Mouse (Mus musculus) MEL (cell line): ENCODE measurements at regions not wholly inside any gene's neighbourhood (a gene's known extent, or its start where the extent isn't known, plus 50 kb on each side); places are given as distances from the start of the nearest gene placed in this dataset.

ENCODE experiments used
- DNase-seq: peaks from one replicate; pipeline ENCODE4 v3.0.0; 2011; ENCODE audit warnings: low read depth, low spot score
- H3K27ac ChIP-seq: 2 replicates; pipeline ENCODE4 v1.5.1; 2012; ENCODE audit warnings: low read depth, mild to moderate bottlenecking, control low read depth, low read length, moderate library complexity; ENCODE audit not compliant: control insufficient read depth
- H3K27me3 ChIP-seq, 2 experiments: fragments of 150-350 bp in 1 of 2; sonication (generic) in 1 of 2; 2 replicates each; pipeline ENCODE4 v1.6.1; 2012; ENCODE audit warnings: low read length in 2 of 2, mild to moderate bottlenecking in 2 of 2, improper control_type of control experiment in 1 of 2, moderate library complexity in 1 of 2; ENCODE audit not compliant: insufficient read depth in 2 of 2, control insufficient read depth in 1 of 2
- H3K36me3 ChIP-seq, 2 experiments: 2 replicates each; pipeline ENCODE4 v1.6.1; 2012 to 2014; ENCODE audit warnings: low read length in 2 of 2, improper control_type of control experiment in 1 of 2, inconsistent platforms in 1 of 2, mild to moderate bottlenecking in 1 of 2; ENCODE audit not compliant: insufficient read depth in 2 of 2, control insufficient read depth in 1 of 2
- H3K4me1 ChIP-seq, 2 experiments: fragments of 150-350 bp in 1 of 2; sonication (generic) in 1 of 2; 2 replicates each; pipeline ENCODE4 v1.6.1; 2012; ENCODE audit warnings: low read length in 2 of 2, improper control_type of control experiment in 1 of 2, mild to moderate bottlenecking in 1 of 2; ENCODE audit not compliant: insufficient read depth in 2 of 2, control insufficient read depth in 1 of 2
- H3K4me3 ChIP-seq, 2 experiments: fragments of 150-350 bp in 1 of 2; sonication (generic) in 1 of 2; 2 replicates each; pipeline ENCODE4 v1.5.1; 2012; ENCODE audit warnings: low read depth in 2 of 2, low read length in 2 of 2, mild to moderate bottlenecking in 2 of 2, moderate library complexity in 2 of 2, control low read depth in 1 of 2, improper control_type of control experiment in 1 of 2; ENCODE audit not compliant: control insufficient read depth in 1 of 2, insufficient read depth in 1 of 2
- H3K79me2 ChIP-seq: 2 replicates; pipeline ENCODE4 v1.6.1; 2012; ENCODE audit warnings: mild to moderate bottlenecking, low read length, moderate library complexity; ENCODE audit not compliant: control insufficient read depth, poor library complexity, insufficient read depth
- H3K9ac ChIP-seq: 2 replicates; pipeline ENCODE4 v1.6.1; 2012; ENCODE audit warnings: low read depth, mild to moderate bottlenecking, control low read depth, low read length, moderate library complexity; ENCODE audit not compliant: control insufficient read depth, poor library complexity, severe bottlenecking
- H3K9me3 ChIP-seq: fragments of 150-350 bp; sonication (generic); replicated peaks from 2 replicates; pipeline ENCODE4 v1.6.1; 2012; ENCODE audit warnings: mild to moderate bottlenecking, low read length, improper control_type of control experiment, moderate library complexity; ENCODE audit not compliant: insufficient read depth
- BHLHE40 ChIP-seq: IDR thresholded peaks from 2 replicates; pipeline ENCODE4 v1.6.1; 2012; ENCODE audit warnings: low read depth, mild to moderate bottlenecking, inconsistent platforms, low read length, improper control_type of control experiment, borderline replicate concordance
- CHD1 ChIP-seq: IDR thresholded peaks from 2 replicates; pipeline ENCODE4 v1.6.1; 2012; ENCODE audit warnings: low read depth, mild to moderate bottlenecking, inconsistent platforms, low read length, improper control_type of control experiment
- CHD2 ChIP-seq: IDR thresholded peaks from 2 replicates; pipeline ENCODE4 v1.6.1; 2011; ENCODE audit warnings: low read length, improper control_type of control experiment
- CTCF ChIP-seq, 3 experiments: IDR thresholded peaks in 2 of 3; conservative IDR thresholded peaks in 1 of 3; 2 replicates each; pipeline ENCODE4 v1.5.1; 2011 to 2012; ENCODE audit warnings: low read length in 3 of 3, low read depth in 2 of 3, mild to moderate bottlenecking in 2 of 3, improper control_type of control experiment in 1 of 3, inconsistent platforms in 1 of 3, mixed read lengths in 1 of 3, moderate library complexity in 1 of 3; ENCODE audit not compliant: control insufficient read depth in 1 of 3, insufficient read depth in 1 of 3, poor library complexity in 1 of 3, severe bottlenecking in 1 of 3
- E2F4 ChIP-seq: IDR thresholded peaks from 2 replicates; pipeline ENCODE4 v1.6.1; 2011; ENCODE audit warnings: low read depth, low read length, improper control_type of control experiment, borderline replicate concordance
- ELF1 ChIP-seq: IDR thresholded peaks from 2 replicates; pipeline ENCODE4 v1.6.1; 2014; ENCODE audit warnings: low read depth, mild to moderate bottlenecking, inconsistent platforms, low read length, improper control_type of control experiment, moderate library complexity
- EP300 ChIP-seq, 2 experiments: IDR thresholded peaks; 2 replicates each; pipeline ENCODE4 v1.6.1; 2011; ENCODE audit warnings: improper control_type of control experiment in 2 of 2, low read length in 2 of 2, low read depth in 1 of 2, mild to moderate bottlenecking in 1 of 2
- ETS1 ChIP-seq: IDR thresholded peaks from 2 replicates; pipeline ENCODE4 v1.6.1; 2012; ENCODE audit warnings: low read depth, mild to moderate bottlenecking, inconsistent platforms, low read length, improper control_type of control experiment, moderate library complexity
- HCFC1 ChIP-seq: IDR thresholded peaks from 2 replicates; pipeline ENCODE4 v1.6.1; 2012; ENCODE audit warnings: low read depth, mild to moderate bottlenecking, inconsistent platforms, low read length, improper control_type of control experiment, moderate library complexity
- MAX ChIP-seq: IDR thresholded peaks from 2 replicates; pipeline ENCODE4 v1.6.1; 2011; ENCODE audit warnings: low read length, improper control_type of control experiment
- MXI1 ChIP-seq: IDR thresholded peaks from 2 replicates; pipeline ENCODE4 v1.6.1; 2011; ENCODE audit warnings: mild to moderate bottlenecking, low read depth, low read length, improper control_type of control experiment
- MYC ChIP-seq: IDR thresholded peaks from 2 replicates; pipeline ENCODE4 v1.6.1; 2011; ENCODE audit warnings: low read depth, mild to moderate bottlenecking, low read length, improper control_type of control experiment, moderate library complexity
- NELFE ChIP-seq: IDR thresholded peaks from 2 replicates; pipeline ENCODE4 v1.6.1; 2011; ENCODE audit warnings: low read depth, low read length, improper control_type of control experiment
- NRF1 ChIP-seq: IDR thresholded peaks from 2 replicates; pipeline ENCODE4 v1.6.1; 2014; ENCODE audit warnings: low read depth, mild to moderate bottlenecking, inconsistent platforms, low read length, improper control_type of control experiment, moderate library complexity; ENCODE audit not compliant: poor library complexity, insufficient read depth, severe bottlenecking
- POLR2A ChIP-seq, 2 experiments: IDR thresholded peaks; 2 replicates each; pipeline ENCODE4 v1.6.1; 2011 to 2012; ENCODE audit warnings: low read length in 2 of 2, mild to moderate bottlenecking in 2 of 2, control low read depth in 1 of 2, improper control_type of control experiment in 1 of 2, low read depth in 1 of 2, moderate library complexity in 1 of 2; ENCODE audit not compliant: control insufficient read depth in 1 of 2, insufficient read depth in 1 of 2, poor library complexity in 1 of 2
- POLR2AphosphoS2 ChIP-seq: IDR thresholded peaks from 2 replicates; pipeline ENCODE4 v1.6.1; 2011; ENCODE audit warnings: low read length, improper control_type of control experiment
- POLR2AphosphoS5 ChIP-seq: IDR thresholded peaks from 2 replicates; pipeline ENCODE4 v1.6.1; 2012; ENCODE audit warnings: low read depth, borderline replicate concordance, mild to moderate bottlenecking, inconsistent platforms, low read length, moderate library complexity, mixed read lengths
- RAD21 ChIP-seq: IDR thresholded peaks from 2 replicates; pipeline ENCODE4 v1.6.1; 2011; ENCODE audit warnings: mild to moderate bottlenecking, low read depth, low read length, improper control_type of control experiment
- RCOR1 ChIP-seq: IDR thresholded peaks from 2 replicates; pipeline ENCODE4 v1.6.1; 2012; ENCODE audit warnings: low read depth, mild to moderate bottlenecking, inconsistent platforms, low read length, improper control_type of control experiment
- SIN3A ChIP-seq: IDR thresholded peaks from 2 replicates; pipeline ENCODE4 v1.6.1; 2012; ENCODE audit warnings: low read length, improper control_type of control experiment, inconsistent platforms
- SMC3 ChIP-seq: IDR thresholded peaks from 2 replicates; pipeline ENCODE4 v1.6.1; 2011; ENCODE audit warnings: low read depth, low read length, improper control_type of control experiment
- TAL1 ChIP-seq: IDR thresholded peaks from 2 replicates; pipeline ENCODE4 v1.6.1; 2012; ENCODE audit warnings: mild to moderate bottlenecking, inconsistent platforms, low read length, moderate library complexity, mixed read lengths
- TBP ChIP-seq: IDR thresholded peaks from 2 replicates; pipeline ENCODE4 v1.8.0; 2011; ENCODE audit warnings: low read depth, low read length, improper control_type of control experiment
- TCF12 ChIP-seq: IDR thresholded peaks from 2 replicates; pipeline ENCODE4 v1.6.1; 2014; ENCODE audit warnings: low read depth, mild to moderate bottlenecking, inconsistent platforms, low read length, improper control_type of control experiment, moderate library complexity
- USF1 ChIP-seq: IDR thresholded peaks from 2 replicates; pipeline ENCODE4 v1.6.1; 2014; ENCODE audit warnings: low read depth, mild to moderate bottlenecking, inconsistent platforms, low read length, improper control_type of control experiment, moderate library complexity
- USF2 ChIP-seq, 2 experiments: IDR thresholded peaks; 2 replicates each; pipeline ENCODE4 v1.6.1; 2011 to 2012; ENCODE audit warnings: improper control_type of control experiment in 2 of 2, low read length in 2 of 2, borderline replicate concordance in 1 of 2, inconsistent platforms in 1 of 2, low read depth in 1 of 2, mild to moderate bottlenecking in 1 of 2; ENCODE audit not compliant: insufficient read depth in 1 of 2
- ZC3H11A ChIP-seq: IDR thresholded peaks from 2 replicates; pipeline ENCODE4 v1.6.1; 2012; ENCODE audit warnings: low read depth, mild to moderate bottlenecking, inconsistent platforms, low read length, improper control_type of control experiment
- ZNF384 ChIP-seq: IDR thresholded peaks from 2 replicates; pipeline ENCODE4 v1.6.1; 2012; ENCODE audit warnings: low read depth, mild to moderate bottlenecking, inconsistent platforms, low read length, improper control_type of control experiment

GRCm38 (mm10) chr4:11899979-11900624 is 81.0 kb downstream of the Gm10604 start (continued):
- TF ChIP-seq CTCF (IDR thresholded peaks at IDR 0.05 in 2 of 3, conservative IDR thresholded peaks at IDR 0.05 in 1 of 3; ENCODE audit: control insufficient read depth in 1 of 3, insufficient read depth in 1 of 3, low read depth in 2 of 3, low read length in 3 of 3, poor library complexity in 1 of 3, severe bottlenecking in 1 of 3) (no peak), ZNF384 (no peak), RCOR1 (0 out of 2 replicates have a peak, but pooled peaks have one; percentile 34), POLR2AphosphoS2 (no peak), TCF12 (peak; percentile 55), SMC3 (no peak), POLR2AphosphoS5 (no peak), CHD1 (no peak), E2F4 (no peak), USF1 (no peak), HCFC1 (no peak), POLR2A (IDR thresholded peaks at IDR 0.05; ENCODE audit: control insufficient read depth in 1 of 2, insufficient read depth in 1 of 2, low read depth in 1 of 2, low read length in 2 of 2, poor library complexity in 1 of 2) (no peak), EP300 (IDR thresholded peaks at IDR 0.05; ENCODE audit: low read depth in 1 of 2, low read length in 2 of 2) (peak; percentile 27 to 51; a peak in 3 of 4 replicates), ETS1 (no peak), BHLHE40 (no peak), CHD2 (no peak), TAL1 (peak; percentile 62), NELFE (no peak), ELF1 (no peak), MYC (no peak), MAX (no peak), SIN3A (no peak), RAD21 (no peak), USF2 (IDR thresholded peaks at IDR 0.05; ENCODE audit: borderline replicate concordance in 1 of 2, insufficient read depth in 1 of 2, low read depth in 1 of 2, low read length in 2 of 2) (no peak), TBP (no peak)
- TF ChIP-seq, all 39 proteins: peak for 6

GRCm38 (mm10) chr4:11897231-11897630 is 83.8 kb downstream of the Gm10604 start:
- TF ChIP-seq NRF1 (no peak), MXI1 (no peak), ZC3H11A (no peak), TBP (no peak)
- DNase-seq: no peak
- Histone ChIP-seq H3K4me3 (no peak overlapping the region), H3K36me3 (peaks cover 0 to 2% of the 10 kb centered on the region in 2 experiments; a peak in 1 of 4 replicates), H3K9me3 (no peaks in the 10 kb centered on the region), H3K79me2 (no peaks in the 10 kb centered on the region), H3K9ac (no peak overlapping the region), H3K27ac (no peak overlapping the region), H3K4me1 (0 out of 4 replicates have a peak, but pooled peaks cover 0 to 4% of the 10 kb centered on the region in 2 experiments), H3K27me3 (peaks cover 0 to 3% of the 10 kb centered on the region in 2 experiments; a peak in 2 of 4 replicates)
